Mouse (Mus musculus) spleen, embryonic (tissue): Measurements from ENCODE around the gene Abhd12.

Experiments used
- CTCF ChIA-PET: fragments of 350-600 bp; sonication (Branson Sonifier 250); formaldehyde crosslinking; loops from one replicate; lab custom pipeline; 2022; lab: Charles Lee

Abhd12 gene

DNA sequence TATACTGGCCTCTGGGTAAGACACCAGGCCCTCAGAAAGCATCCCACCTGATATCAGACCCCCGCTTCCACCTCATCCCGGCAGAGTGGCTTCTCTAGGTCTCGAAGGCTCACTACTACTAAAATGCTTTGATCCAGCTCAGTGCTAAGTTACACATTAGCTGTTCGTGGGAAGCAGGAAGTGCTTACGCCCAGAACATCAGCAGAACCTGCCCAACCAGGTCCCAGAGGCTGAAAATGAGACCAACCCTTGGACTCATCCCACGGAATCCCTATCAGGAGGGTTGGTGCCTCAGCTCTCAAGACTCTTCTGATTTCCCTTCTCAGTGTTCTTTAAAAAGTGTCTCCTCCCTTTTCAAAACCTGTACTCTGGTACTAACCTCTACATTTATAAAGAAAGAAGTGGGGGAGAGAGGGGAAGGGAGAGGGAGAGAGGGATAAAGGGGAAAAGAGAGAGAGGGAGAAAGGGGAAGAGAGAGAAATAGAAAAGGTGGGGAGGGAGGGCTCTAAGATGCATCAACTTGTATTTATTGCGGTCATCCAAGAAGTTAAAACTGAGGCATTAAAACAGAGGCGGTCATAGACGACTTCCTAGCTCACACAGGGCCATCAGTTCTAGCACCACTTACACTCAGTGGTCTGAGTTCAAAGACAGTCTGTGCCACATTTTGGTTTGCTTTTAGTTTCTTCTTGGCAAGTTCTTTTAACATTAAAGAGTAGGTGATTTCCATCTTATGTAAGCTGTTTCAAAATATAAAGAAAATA is 45.6 kb downstream of the Abhd12 start:
- CTCF ChIA-PET: no interaction called here

DNA sequence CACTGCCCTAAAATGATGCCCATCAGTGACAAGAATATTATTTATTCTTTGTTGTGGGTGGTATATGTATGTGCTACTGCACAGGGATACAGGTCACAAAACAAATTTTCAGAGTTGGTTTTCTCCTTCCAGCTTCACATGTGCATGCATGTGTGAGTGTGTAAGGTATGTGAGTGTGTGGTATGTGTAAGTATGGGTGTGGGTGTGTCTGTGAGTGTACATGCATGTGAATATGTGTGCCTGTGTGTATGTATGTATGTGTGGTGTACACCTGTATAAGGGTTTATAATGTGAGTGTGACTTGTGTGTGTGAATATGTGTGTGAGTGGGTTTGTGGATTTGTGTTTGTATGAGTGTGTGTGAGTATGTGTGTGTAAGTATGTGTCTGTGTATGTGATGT is 49.4 kb downstream of the Abhd12 start:
- CTCF ChIA-PET: no interaction called here

GRCm38 (mm10) chr2:150851251-150851650 is 53.3 kb downstream of the Abhd12 start:
- CTCF ChIA-PET: no interaction called here

- CTCF ChIA-PET: no interaction called here
Observed at GRCm38 (mm10) chr2:150847436-150847995, 57.0 kb downstream of the Abhd12 start.

DNA sequence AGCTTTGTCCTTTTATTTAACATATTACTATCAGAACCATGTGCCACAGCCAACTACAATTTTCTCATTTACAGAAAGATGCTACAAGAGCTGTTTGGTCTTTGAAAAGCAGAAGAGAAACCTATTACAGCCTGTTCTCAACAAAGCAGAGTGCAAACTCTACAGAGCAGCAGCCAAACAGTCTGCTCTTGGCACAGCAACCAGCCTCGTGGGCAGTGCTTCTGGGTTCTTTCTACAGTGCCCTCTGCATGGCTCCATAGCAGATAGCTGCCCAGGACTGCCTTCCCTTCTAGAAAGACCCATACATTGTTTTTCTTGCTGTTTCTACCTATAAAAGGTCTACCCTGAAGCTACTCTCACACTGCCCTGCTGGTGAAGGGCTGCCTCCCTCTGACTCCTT is 59.7 kb downstream of the Abhd12 start:
- CTCF ChIA-PET: no interaction called here

- CTCF ChIA-PET: interaction anchor here (0.6 kb wide), 1 partner anchor 77 kb away, joined by 3 read pairs; no protein-coding TSS in a partner anchor
Observed at GRCm38 (mm10) chr2:150842049-150842461, 62.5 kb downstream of the Abhd12 start.

GRCm38 (mm10) chr2:150841109-150841508 is 63.4 kb downstream of the Abhd12 start:
- CTCF ChIA-PET: interaction anchor here (0.9 kb wide), 1 partner anchor 51 kb away, joined by 5 read pairs; no protein-coding TSS in a partner anchor

- CTCF ChIA-PET: interaction anchor here (0.6 to 0.9 kb wide), 2 partner anchors 47 to 52 kb away, joined by 5 read pairs; no protein-coding TSS in a partner anchor
Observed at GRCm38 (mm10) chr2:150839686-150840471, 64.7 kb downstream of the Abhd12 start.

GRCm38 (mm10) chr2:150837781-150838180 is 66.8 kb downstream of the Abhd12 start:
- CTCF ChIA-PET: no interaction called here

GRCm38 (mm10) chr2:150836906-150837305 is 67.6 kb downstream of the Abhd12 start:
- CTCF ChIA-PET: no interaction called here

GRCm38 (mm10) chr2:150835975-150836374 is 68.6 kb downstream of the Abhd12 start:
- CTCF ChIA-PET: no interaction called here

GRCm38 (mm10) chr2:150834616-150835015 is 69.9 kb downstream of the Abhd12 start:
- CTCF ChIA-PET: interaction anchor here (0.5 kb wide), 1 partner anchor 162 kb away, joined by 3 read pairs; no protein-coding TSS in a partner anchor

GRCm38 (mm10) chr2:150832029-150832428 is 72.5 kb downstream of the Abhd12 start:
- CTCF ChIA-PET: no interaction called here

DNA sequence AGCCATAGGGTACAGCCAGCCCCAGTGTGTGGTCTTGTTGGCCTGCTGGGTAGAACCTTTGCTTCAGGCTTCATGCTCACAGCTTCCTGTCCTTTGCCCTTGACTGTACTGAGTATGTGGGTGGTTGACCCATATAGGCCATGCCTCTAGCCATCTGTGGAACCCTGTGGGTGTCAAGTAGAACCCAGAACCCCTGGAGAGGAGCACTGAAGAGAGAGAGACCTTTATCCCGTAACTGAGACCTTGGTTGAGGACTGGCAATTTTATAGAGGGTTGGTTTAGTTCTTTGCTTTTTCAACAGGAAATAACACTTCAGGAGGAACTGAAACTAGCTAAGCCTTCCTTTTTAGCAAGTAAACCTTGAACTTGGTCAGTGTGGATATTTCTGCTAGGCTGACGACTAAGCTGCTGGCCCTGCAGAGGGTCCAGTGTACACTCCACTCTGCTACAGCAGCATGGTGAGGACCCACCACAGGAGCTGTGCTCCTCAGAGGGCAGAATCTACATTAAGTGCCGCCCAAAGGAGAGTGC is 73.6 kb downstream of the Abhd12 start:
- CTCF ChIA-PET: no interaction called here

- CTCF ChIA-PET: interaction anchor here (0.5 kb wide), 1 partner anchor 97 kb away, joined by 3 read pairs; no protein-coding TSS in a partner anchor
Observed at GRCm38 (mm10) chr2:150830011-150830410, 74.5 kb downstream of the Abhd12 start.

GRCm38 (mm10) chr2:150828654-150829053 is 75.9 kb downstream of the Abhd12 start:
- CTCF ChIA-PET: interaction anchor here (1.0 kb wide), 1 partner anchor 75 kb away, joined by 3 read pairs; the partner anchor contains the start of gene Abhd12

DNA sequence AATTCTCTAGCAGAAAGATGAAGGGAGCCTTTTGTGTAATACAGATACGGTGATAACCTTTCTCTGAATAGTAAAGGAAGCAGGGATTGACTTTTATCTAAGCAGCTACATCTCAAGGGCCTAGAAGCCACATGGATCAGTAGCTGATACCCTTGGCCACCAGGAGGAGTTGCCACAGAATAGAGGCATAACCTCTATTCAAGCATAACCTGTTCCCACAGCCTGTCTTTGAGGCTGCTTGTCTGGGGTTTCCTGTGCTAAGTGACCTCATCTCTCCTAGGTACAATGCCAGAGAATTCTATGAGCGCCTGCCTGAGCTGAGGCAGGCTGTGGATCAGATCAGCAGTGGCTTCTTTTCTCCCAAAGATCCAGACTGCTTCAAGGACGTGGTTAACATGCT is 76.4 kb downstream of the Abhd12 start:
- CTCF ChIA-PET: interaction anchor here (1.0 kb wide), 1 partner anchor 76 kb away, joined by 3 read pairs; the partner anchor contains the start of gene Abhd12

- CTCF ChIA-PET: no interaction called here
Observed at GRCm38 (mm10) chr2:150826426-150826825, 78.1 kb downstream of the Abhd12 start.

DNA sequence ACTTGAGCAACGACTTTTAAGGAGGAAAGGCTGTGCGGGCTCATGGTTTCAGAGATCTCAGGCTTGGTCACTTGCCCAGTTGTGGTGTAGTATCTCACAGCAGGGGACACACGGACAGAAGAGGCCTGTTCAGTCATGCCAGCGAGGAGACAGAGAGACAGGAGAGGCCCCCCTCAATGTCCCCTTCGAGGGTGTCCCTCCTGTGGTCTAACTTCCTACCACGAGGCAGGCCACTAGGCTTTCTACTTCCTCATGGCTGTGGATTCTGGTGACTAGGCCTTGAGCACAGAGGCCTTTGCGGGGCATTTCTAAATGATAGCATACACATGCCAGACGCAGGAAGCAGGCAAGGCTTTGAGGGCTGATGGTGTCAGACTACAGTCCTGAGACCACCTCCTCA is 81.6 kb downstream of the Abhd12 start:
- CTCF ChIA-PET: no interaction called here

DNA sequence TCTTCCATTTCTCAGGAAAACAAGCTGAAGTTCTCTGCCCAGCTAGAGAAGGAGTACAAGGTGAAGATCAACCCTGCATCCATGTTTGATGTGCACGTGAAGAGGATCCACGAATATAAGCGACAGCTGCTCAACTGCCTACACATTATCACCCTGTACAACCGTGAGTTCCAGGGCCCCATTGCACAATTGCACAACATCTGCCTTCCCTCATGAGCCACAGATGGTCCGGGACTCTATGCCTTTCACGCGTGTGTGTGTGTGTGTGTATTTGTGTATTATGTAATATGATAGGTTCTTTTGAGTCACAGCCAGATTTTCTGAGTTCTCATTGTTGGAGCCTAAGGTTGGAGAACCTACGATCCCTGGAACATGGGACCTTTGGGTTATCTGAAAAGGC is 83.8 kb downstream of the Abhd12 start:
- CTCF ChIA-PET: no interaction called here

GRCm38 (mm10) chr2:150818742-150819141 is 85.8 kb downstream of the Abhd12 start:
- CTCF ChIA-PET: no interaction called here
